Mouse (Mus musculus) liver, embryonic 13.5 days (tissue): Measurements from ENCODE around the gene Best1. TPM values are rescaled to one million over a fixed set of nuclear protein-coding genes. Genes with fewer than 3 reads are reported as not detected.
"Not testable (repeated sequence)": the region's sequence is repeated elsewhere in the genome, so short reads cannot be mapped to it uniquely, and the experiment has no call there.

Source experiments
- ATAC-seq: fragments of 200-750 bp; cut with Nextera tagmentation; 2 replicates; pipeline ENCODE4 v1.8.0; 2017; ENCODE audit warnings: low read depth, mild to moderate bottlenecking, moderate number of reproducible peaks, moderate library complexity
- DNase-seq: peaks from one replicate; pipeline ENCODE4 v3.0.0; 2022
- H3K27ac ChIP-seq: fragments of 300-500 bp; sonication (generic); 2 replicates; pipeline ENCODE4 v1.5.1; 2015; ENCODE audit warnings: moderate library complexity, mild to moderate bottlenecking, inconsistent platforms
- H3K27me3 ChIP-seq: fragments of 300-500 bp; sonication (generic); 2 replicates; pipeline ENCODE4 v1.6.1; 2015; ENCODE audit warnings: mild to moderate bottlenecking, inconsistent platforms
- H3K36me3 ChIP-seq: fragments of 300-500 bp; sonication (generic); 2 replicates; pipeline ENCODE4 v1.6.1; 2015; ENCODE audit warnings: mild to moderate bottlenecking, inconsistent platforms
- H3K4me1 ChIP-seq: fragments of 300-500 bp; sonication (generic); replicated peaks from 2 replicates; pipeline ENCODE4 v1.6.1; 2015; ENCODE audit warnings: inconsistent platforms
- H3K4me2 ChIP-seq: fragments of 300-500 bp; sonication (generic); 2 replicates; pipeline ENCODE4 v1.6.1; 2015; ENCODE audit warnings: inconsistent platforms, mild to moderate bottlenecking, moderate library complexity
- H3K4me3 ChIP-seq: fragments of 300-500 bp; sonication (generic); replicated peaks from 2 replicates; pipeline ENCODE4 v1.5.1; 2015; ENCODE audit warnings: mild to moderate bottlenecking, inconsistent platforms
- H3K9ac ChIP-seq: fragments of 300-500 bp; sonication (generic); 2 replicates; pipeline ENCODE4 v1.6.1; 2015; ENCODE audit warnings: mild to moderate bottlenecking, inconsistent platforms
- H3K9me3 ChIP-seq: fragments of 300-500 bp; sonication (generic); replicated peaks from 2 replicates; pipeline ENCODE4 v1.6.1; 2016; ENCODE audit warnings: inconsistent platforms
- WGBS: fragments of 180-500 bp; shearing (Covaris S2); methylation state at CpG from one replicate; pipeline ENCODE4 v1.1.7; 2015; ENCODE audit not compliant: insufficient replicate concordance; 5-methylcytosine and 5-hydroxymethylcytosine counted together
- polyA plus RNA-seq: library from polyadenylated mRNA; unstranded; fragments of >200 nt; fragmentation: Nextera tagmentation; extraction: Ambion mirVana; gene quantifications from 2 replicates; pipeline ENCODE4 v1.2.1, GENCODE M21; 2015

Gene Best1
- polyA plus RNA-seq, 1 experiment from 2014 or later, result 0.17 TPM

- H3K4me2 ChIP-seq, result peak overlapping the region; percentile 53
- 76% methylated on average over 2 of the region's 2 CpGs for WGBS
- DNase-seq, result no peak
- no peaks in the 10 kb centered on the region for H3K9me3 ChIP-seq
- H3K9ac ChIP-seq, result peak overlapping the region; percentile 60
- H3K27ac ChIP-seq, result peak overlapping the region; percentile 97
- H3K4me3 ChIP-seq, result no peak overlapping the region
- H3K4me1 ChIP-seq, result peaks cover 81% of the 10 kb centered on the region
- no peak for ATAC-seq
- no peaks in the 10 kb centered on the region for H3K27me3 ChIP-seq
- peaks cover 8% of the 10 kb centered on the region for H3K36me3 ChIP-seq
Observed at GRCm38 (mm10) chr19:9979156-9979555, 22.3 kb downstream of the Best1 start.

- 10% methylated on average over 5 of the region's 5 CpGs for WGBS
- H3K9me3 ChIP-seq, result no peaks in the 10 kb centered on the region
- H3K36me3 ChIP-seq, result peaks cover 1% of the 10 kb centered on the region
- H3K27ac ChIP-seq, result peak overlapping the region; percentile 97
- DNase-seq (peak; percentile 87), ATAC-seq (peak; percentile 52)
- peak overlapping the region; percentile 60 for H3K9ac ChIP-seq
- peaks cover 75% of the 10 kb centered on the region for H3K4me1 ChIP-seq
- H3K4me2 ChIP-seq, result peak overlapping the region; percentile 53
- H3K27me3 ChIP-seq, result no peaks in the 10 kb centered on the region
- H3K4me3 ChIP-seq, result peak overlapping the region; percentile 21
Observed at GRCm38 (mm10) chr19:9978431-9978951, 22.9 kb downstream of the Best1 start.

- no peak overlapping the region for H3K4me2 ChIP-seq
- DNase-seq, result peak; percentile 41
- H3K4me1 ChIP-seq, result peaks cover 75% of the 10 kb centered on the region
Observed at GRCm38 (mm10) chr19:9977085-9977484, 24.3 kb downstream of the Best1 start.

GRCm38 (mm10) chr19:9974853-9975252 is 26.6 kb downstream of the Best1 start:
- not testable (repeated sequence) for H3K9me3 ChIP-seq, ATAC-seq, H3K27me3 ChIP-seq, H3K36me3 ChIP-seq, H3K4me2 ChIP-seq, H3K9ac ChIP-seq, DNase-seq, H3K4me3 ChIP-seq
- Histone ChIP-seq H3K4me1 (peaks cover 54% of the 10 kb centered on the region), H3K27ac (peak overlapping the region; percentile 18; the same call in 1 of the 2 replicates)
- WGBS, result 28% methylated on average over 2 of the region's 2 CpGs

More at GRCm38 (mm10) chr19:9977085-9977484, 24.3 kb downstream of the Best1 start:
- Histone ChIP-seq H3K9me3 (no peaks in the 10 kb centered on the region), H3K27ac (peak overlapping the region; percentile 62), H3K4me3 (no peak overlapping the region), H3K36me3 (no peaks in the 10 kb centered on the region), H3K9ac (no peak overlapping the region), H3K27me3 (no peaks in the 10 kb centered on the region)
- ATAC-seq, result no peak
- 72% methylated on average over 10 of the region's 10 CpGs for WGBS

- Histone ChIP-seq H3K4me2 (no peak overlapping the region), H3K9me3 (no peaks in the 10 kb centered on the region), H3K36me3 (no peaks in the 10 kb centered on the region), H3K4me1 (peaks cover 27% of the 10 kb centered on the region), H3K9ac (no peak overlapping the region), H3K4me3 (no peak overlapping the region), H3K27ac (no peak overlapping the region), H3K27me3 (no peaks in the 10 kb centered on the region)
- DNase-seq (no peak), ATAC-seq (no peak)
- WGBS, result 69% methylated on average over 10 of the region's 10 CpGs
Observed at GRCm38 (mm10) chr19:9968081-9968787, 33.2 kb downstream of the Best1 start.

- Histone ChIP-seq H3K9me3 (no peaks in the 10 kb centered on the region), H3K9ac (no peak overlapping the region), H3K27ac (no peak overlapping the region), H3K36me3 (no peaks in the 10 kb centered on the region), H3K4me3 (no peak overlapping the region), H3K4me2 (no peak overlapping the region), H3K4me1 (peaks cover 27% of the 10 kb centered on the region), H3K27me3 (no peaks in the 10 kb centered on the region)
- DNase-seq (no peak), ATAC-seq (no peak)
- 62% methylated on average over 2 of the region's 2 CpGs for WGBS
Observed at GRCm38 (mm10) chr19:9966096-9966867, 35.2 kb downstream of the Best1 start.

GRCm38 (mm10) chr19:9964205-9964916 is 37.1 kb downstream of the Best1 start:
- WGBS, result 25% methylated on average over 7 of the region's 7 CpGs
- DNase-seq (no peak), ATAC-seq (0 out of 2 replicates have a peak, but pooled peaks have one; percentile 26)
- Histone ChIP-seq H3K27ac (0 out of 2 replicates have a peak overlapping the region, but pooled peaks have one; percentile 44), H3K4me1 (peaks cover 27% of the 10 kb centered on the region), H3K27me3 (no peaks in the 10 kb centered on the region), H3K4me2 (peak overlapping the region; percentile 19), H3K9ac (peak overlapping the region; percentile 23), H3K36me3 (no peaks in the 10 kb centered on the region), H3K4me3 (no peak overlapping the region), H3K9me3 (no peaks in the 10 kb centered on the region)

- Histone ChIP-seq H3K4me1 (peaks cover 49% of the 10 kb centered on the region), H3K4me2 (no peak overlapping the region), H3K27ac (no peak overlapping the region), H3K9me3 (no peaks in the 10 kb centered on the region), H3K36me3 (no peaks in the 10 kb centered on the region), H3K27me3 (no peaks in the 10 kb centered on the region), H3K9ac (no peak overlapping the region), H3K4me3 (no peak overlapping the region)
- 77% methylated on average over 5 of the region's 5 CpGs for WGBS
- ATAC-seq, result no peak
- no peak for DNase-seq
Observed at GRCm38 (mm10) chr19:9960769-9961168, 40.7 kb downstream of the Best1 start.

- DNase-seq, result no peak
- no peak overlapping the region for H3K9ac ChIP-seq
- no peak for ATAC-seq
- H3K27me3 ChIP-seq, result no peaks in the 10 kb centered on the region
- 0 out of 2 replicates have a peak overlapping the region, but pooled peaks have one; percentile 36 for H3K27ac ChIP-seq
- WGBS, result 64% methylated on average over 5 of the region's 5 CpGs
- no peak overlapping the region for H3K4me3 ChIP-seq
- no peak overlapping the region for H3K4me2 ChIP-seq
- H3K9me3 ChIP-seq, result no peaks in the 10 kb centered on the region
- H3K4me1 ChIP-seq, result peaks cover 50% of the 10 kb centered on the region
- H3K36me3 ChIP-seq, result no peaks in the 10 kb centered on the region
Observed at GRCm38 (mm10) chr19:9957965-9958364, 43.5 kb downstream of the Best1 start.

GRCm38 (mm10) chr19:9956624-9957388 is 44.6 kb downstream of the Best1 start:
- Histone ChIP-seq H3K9ac (0 out of 2 replicates have a peak overlapping the region, but pooled peaks have one; percentile 10), H3K27ac (peak overlapping the region; percentile 87; the same call in 1 of the 2 replicates), H3K4me2 (no peak overlapping the region)

More at GRCm38 (mm10) chr19:9956624-9957388, 44.6 kb downstream of the Best1 start:
- WGBS, result 55% methylated on average over 4 of the region's 4 CpGs
- ATAC-seq, result no peak
- no peaks in the 10 kb centered on the region for H3K9me3 ChIP-seq
- DNase-seq, result no peak
- H3K36me3 ChIP-seq, result no peaks in the 10 kb centered on the region
- H3K27me3 ChIP-seq, result no peaks in the 10 kb centered on the region
- peaks cover 55% of the 10 kb centered on the region for H3K4me1 ChIP-seq
- no peak overlapping the region for H3K4me3 ChIP-seq
